Mouse (Mus musculus): Measurements from ENCODE around the gene Bcar3. TPM values are rescaled to one million over a fixed set of nuclear protein-coding genes. Genes with fewer than 3 reads are reported as not detected.
A peak's percentile ranks its signal among the peaks of the same experiment; 100 is the strongest.
"Not testable (repeated sequence)": the region's sequence is repeated elsewhere in the genome, so short reads cannot be mapped to it uniquely, and the experiment has no call there.

The Bcar3 gene
- polyA plus RNA-seq, 1 experiment from 2014 or later: 9.1 TPM

GRCm38 (mm10) chr3:122376011-122376410 is 82.1 kb downstream of the Bcar3 start:
- no peak for ATAC-seq (ENCODE audit: low read depth)
- H3K36me3 ChIP-seq: no peaks in the 10 kb centered on the region
- H3K4me1 ChIP-seq (replicated peaks): peaks cover 21% of the 10 kb centered on the region
- no peak overlapping the region for H3K27ac ChIP-seq (replicated peaks)
- no peaks in the 10 kb centered on the region for H3K27me3 ChIP-seq
- 0 out of 2 replicates have a peak overlapping the region, but pooled peaks have one; percentile 5 for H3K9ac ChIP-seq
- H3K4me3 ChIP-seq: no peak overlapping the region
- H3K4me2 ChIP-seq: no peak overlapping the region
- no peaks in the 10 kb centered on the region for H3K9me3 ChIP-seq

- Histone ChIP-seq H3K4me2 (no peak overlapping the region), H3K27ac (replicated peaks) (0 out of 2 replicates have a peak overlapping the region, but pooled peaks have one; percentile 23), H3K4me1 (replicated peaks) (peaks cover 21% of the 10 kb centered on the region), H3K9me3 (no peaks in the 10 kb centered on the region), H3K27me3 (no peaks in the 10 kb centered on the region), H3K4me3 (no peak overlapping the region), H3K36me3 (no peaks in the 10 kb centered on the region), H3K9ac (0 out of 2 replicates have a peak overlapping the region, but pooled peaks have one; percentile 5)
- WGBS: 13% methylated on average over 10 of the region's 10 CpGs
- peak; percentile 40; the same call in 1 of the 2 replicates for ATAC-seq (ENCODE audit: low read depth)
Observed at GRCm38 (mm10) chr3:122376412-122376831, 82.5 kb downstream of the Bcar3 start.

- H3K36me3 ChIP-seq: no peaks in the 10 kb centered on the region
- no peak overlapping the region for H3K4me3 ChIP-seq
- no peak for ATAC-seq (ENCODE audit: low read depth)
- H3K9ac ChIP-seq: no peak overlapping the region
- no peak overlapping the region for H3K4me2 ChIP-seq
- no peaks in the 10 kb centered on the region for H3K9me3 ChIP-seq
- 0 out of 2 replicates have a peak overlapping the region, but pooled peaks have one; percentile 23 for H3K27ac ChIP-seq (replicated peaks)
- 45% methylated on average over 8 of the region's 8 CpGs for WGBS
- peaks cover 21% of the 10 kb centered on the region for H3K4me1 ChIP-seq (replicated peaks)
- no peaks in the 10 kb centered on the region for H3K27me3 ChIP-seq
Observed at GRCm38 (mm10) chr3:122376841-122377464, 83.0 kb downstream of the Bcar3 start.

GRCm38 (mm10) chr3:122378634-122379033 is 84.7 kb downstream of the Bcar3 start:
- no peak for ATAC-seq (ENCODE audit: low read depth)
- Histone ChIP-seq H3K4me1 (replicated peaks) (peaks cover 21% of the 10 kb centered on the region), H3K36me3 (no peaks in the 10 kb centered on the region), H3K4me3 (no peak overlapping the region), H3K9me3 (no peaks in the 10 kb centered on the region), H3K9ac (no peak overlapping the region), H3K27ac (replicated peaks) (no peak overlapping the region), H3K27me3 (no peaks in the 10 kb centered on the region), H3K4me2 (no peak overlapping the region)
- WGBS: 74% methylated on average over 6 of the region's 6 CpGs

- no peaks in the 10 kb centered on the region for H3K9me3 ChIP-seq
- no peak overlapping the region for H3K4me3 ChIP-seq
- H3K27me3 ChIP-seq: no peaks in the 10 kb centered on the region
- H3K9ac ChIP-seq: no peak overlapping the region
- peaks cover 18% of the 10 kb centered on the region for H3K4me1 ChIP-seq (replicated peaks)
- 82% methylated on average over 5 of the region's 5 CpGs for WGBS
- no peak for ATAC-seq (ENCODE audit: low read depth)
- no peak overlapping the region for H3K27ac ChIP-seq (replicated peaks)
- no peak overlapping the region for H3K4me2 ChIP-seq
- no peaks in the 10 kb centered on the region for H3K36me3 ChIP-seq
Observed at GRCm38 (mm10) chr3:122380776-122381175, 86.8 kb downstream of the Bcar3 start.

- Histone ChIP-seq H3K9ac (no peak overlapping the region), H3K36me3 (no peaks in the 10 kb centered on the region), H3K27me3 (no peaks in the 10 kb centered on the region), H3K9me3 (no peaks in the 10 kb centered on the region), H3K4me1 (replicated peaks) (peaks cover 10% of the 10 kb centered on the region), H3K4me3 (no peak overlapping the region), H3K27ac (replicated peaks) (no peak overlapping the region), H3K4me2 (no peak overlapping the region)
- no peak for ATAC-seq (ENCODE audit: low read depth)
- WGBS: 92% methylated on average over 3 of the region's 3 CpGs
Observed at GRCm38 (mm10) chr3:122381591-122381990, 87.7 kb downstream of the Bcar3 start.

- H3K4me1 ChIP-seq (replicated peaks): no peaks in the 10 kb centered on the region; the same call in 1 of the 2 replicates
- H3K4me2 ChIP-seq: no peak overlapping the region
- 86% methylated on average over 5 of the region's 5 CpGs for WGBS
- no peak overlapping the region for H3K27ac ChIP-seq (replicated peaks)
- H3K36me3 ChIP-seq: no peaks in the 10 kb centered on the region
- no peak for ATAC-seq (ENCODE audit: low read depth)
- no peak overlapping the region for H3K4me3 ChIP-seq
- no peaks in the 10 kb centered on the region for H3K27me3 ChIP-seq
- H3K9me3 ChIP-seq: no peaks in the 10 kb centered on the region
- no peak overlapping the region for H3K9ac ChIP-seq
Observed at GRCm38 (mm10) chr3:122386444-122386843, 92.5 kb downstream of the Bcar3 start.

GRCm38 (mm10) chr3:122387771-122388170 is 93.8 kb downstream of the Bcar3 start:
- Histone ChIP-seq H3K4me3 (no peak overlapping the region), H3K9ac (no peak overlapping the region), H3K27me3 (no peaks in the 10 kb centered on the region), H3K36me3 (no peaks in the 10 kb centered on the region), H3K4me1 (replicated peaks) (no peaks in the 10 kb centered on the region; the same call in 1 of the 2 replicates), H3K9me3 (no peaks in the 10 kb centered on the region), H3K4me2 (no peak overlapping the region), H3K27ac (replicated peaks) (no peak overlapping the region)
- 84% methylated on average over 3 of the region's 3 CpGs for WGBS
- ATAC-seq (ENCODE audit: low read depth): no peak

GRCm38 (mm10) chr3:122389972-122390371 is 96.0 kb downstream of the Bcar3 start:
- Histone ChIP-seq H3K9ac (no peak overlapping the region), H3K9me3 (no peaks in the 10 kb centered on the region), H3K36me3 (no peaks in the 10 kb centered on the region), H3K27me3 (no peaks in the 10 kb centered on the region), H3K4me2 (no peak overlapping the region), H3K27ac (replicated peaks) (no peak overlapping the region), H3K4me1 (replicated peaks) (no peaks in the 10 kb centered on the region; the same call in 1 of the 2 replicates), H3K4me3 (no peak overlapping the region)
- WGBS: 88% methylated on average over 5 of the region's 5 CpGs
- no peak for ATAC-seq (ENCODE audit: low read depth)

- Histone ChIP-seq H3K4me2 (no peak overlapping the region), H3K9me3 (no peaks in the 10 kb centered on the region), H3K4me3 (no peak overlapping the region), H3K4me1 (replicated peaks) (no peaks in the 10 kb centered on the region; the same call in 1 of the 2 replicates), H3K9ac (no peak overlapping the region), H3K36me3 (no peaks in the 10 kb centered on the region), H3K27me3 (no peaks in the 10 kb centered on the region), H3K27ac (replicated peaks) (no peak overlapping the region)
- 78% methylated on average over 2 of the region's 2 CpGs for WGBS
- ATAC-seq (ENCODE audit: low read depth): no peak
Observed at GRCm38 (mm10) chr3:122391098-122391497, 97.2 kb downstream of the Bcar3 start.

GRCm38 (mm10) chr3:122391816-122392215 is 97.9 kb downstream of the Bcar3 start:
- 72% methylated on average over 12 of the region's 12 CpGs for WGBS
- Histone ChIP-seq H3K9ac (no peak overlapping the region), H3K4me3 (no peak overlapping the region), H3K36me3 (no peaks in the 10 kb centered on the region), H3K4me2 (no peak overlapping the region), H3K4me1 (replicated peaks) (no peaks in the 10 kb centered on the region; the same call in 1 of the 2 replicates), H3K27me3 (no peaks in the 10 kb centered on the region), H3K27ac (replicated peaks) (no peak overlapping the region), H3K9me3 (no peaks in the 10 kb centered on the region)
- ATAC-seq (ENCODE audit: low read depth): no peak

- H3K27me3 ChIP-seq; H3K36me3 ChIP-seq; H3K27ac ChIP-seq (replicated peaks); H3K4me1 ChIP-seq (replicated peaks); H3K9ac ChIP-seq; H3K9me3 ChIP-seq; ATAC-seq (ENCODE audit: low read depth); H3K4me2 ChIP-seq; H3K4me3 ChIP-seq: not testable (repeated sequence)
- WGBS: 56% methylated on average over 4 of the region's 4 CpGs
Observed at GRCm38 (mm10) chr3:122393411-122393810, 99.5 kb downstream of the Bcar3 start.

All from neural tube, embryonic 13.5 days (tissue).